Mouse (Mus musculus): ENCODE results near the gene Skint6.
"Not testable (repeated sequence)": the region's sequence is repeated elsewhere in the genome, so short reads cannot be mapped to it uniquely, and the experiment has no call there.

DNA sequence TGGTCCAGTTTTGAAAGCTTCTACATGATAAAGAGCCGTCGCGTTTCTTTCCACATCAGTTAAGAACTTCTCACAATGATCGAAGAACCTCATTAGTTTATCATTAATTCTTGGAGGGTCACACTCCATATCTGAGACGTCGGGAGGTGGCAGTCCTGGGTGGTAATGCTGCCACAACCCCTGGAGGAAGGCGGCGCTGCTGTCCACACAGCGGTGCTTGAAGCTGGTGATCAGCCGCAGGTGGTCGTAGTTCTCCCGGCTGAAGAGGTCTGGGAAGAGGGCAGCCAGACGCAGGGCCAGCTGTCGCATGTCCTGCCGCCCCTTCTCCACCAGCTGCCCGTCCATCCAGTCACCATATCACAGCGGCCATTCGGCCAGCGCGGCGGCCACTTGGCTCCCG, 307.6 kb downstream of the Skint6 start:
- TF ChIP-seq POLR2A (IDR thresholded peaks at IDR 0.05; ENCODE audit: insufficient read depth, low read depth, low read length); CTCF (IDR thresholded peaks at IDR 0.05); EP300 (IDR thresholded peaks at IDR 0.05; ENCODE audit: insufficient read depth, low read depth, low read length): not testable (repeated sequence)

Measured in heart, adult 2 months (tissue).